Mouse (Mus musculus) heart, embryonic 12.5 days (tissue): ENCODE data around the gene Slc16a2. TPM values are rescaled to one million over a fixed set of nuclear protein-coding genes. Genes with fewer than 3 reads are reported as not detected.
"Not testable (repeated sequence)": the region's sequence is repeated elsewhere in the genome, so short reads cannot be mapped to it uniquely, and the experiment has no call there.

Source experiments
- ATAC-seq: fragments of 200-750 bp; cut with Nextera tagmentation; 2 replicates; pipeline ENCODE4 v1.8.0; 2017; ENCODE audit warnings: moderate TSS enrichment, moderate library complexity; ENCODE audit not compliant: insufficient number of reproducible peaks, low FRiP score
- H3K27ac ChIP-seq: fragments of 300-500 bp; sonication (generic); 2 replicates; pipeline ENCODE4 v1.5.1; 2016; ENCODE audit warnings: mild to moderate bottlenecking, moderate library complexity; ENCODE audit not compliant: poor library complexity, severe bottlenecking
- H3K27me3 ChIP-seq: fragments of 300-500 bp; sonication (generic); replicated peaks from 2 replicates; pipeline ENCODE4 v1.6.1; 2016; ENCODE audit warnings: mild to moderate bottlenecking, moderate library complexity
- H3K36me3 ChIP-seq: fragments of 300-500 bp; sonication (generic); 2 replicates; pipeline ENCODE4 v1.6.1; 2016; ENCODE audit warnings: mild to moderate bottlenecking, moderate library complexity
- H3K4me1 ChIP-seq: fragments of 300-500 bp; sonication (generic); replicated peaks from 2 replicates; pipeline ENCODE4 v1.6.1; 2016; ENCODE audit warnings: mild to moderate bottlenecking
- H3K4me2 ChIP-seq: fragments of 300-500 bp; sonication (generic); 2 replicates; pipeline ENCODE4 v1.6.1; 2016; ENCODE audit warnings: mild to moderate bottlenecking, moderate library complexity
- H3K4me3 ChIP-seq: fragments of 300-500 bp; sonication (generic); 2 replicates; pipeline ENCODE4 v1.5.1; 2016; ENCODE audit warnings: mild to moderate bottlenecking
- H3K9ac ChIP-seq: fragments of 300-500 bp; sonication (generic); 2 replicates; pipeline ENCODE4 v1.6.1; 2016; ENCODE audit warnings: mild to moderate bottlenecking, moderate library complexity
- H3K9me3 ChIP-seq: fragments of 300-500 bp; sonication (generic); replicated peaks from 2 replicates; pipeline ENCODE4 v1.6.1; 2016; ENCODE audit warnings: mild to moderate bottlenecking, moderate library complexity
- WGBS: fragments of 180-500 bp; shearing (Covaris S2); methylation state at CpG from one replicate; pipeline ENCODE4 v1.1.7; 2016; 5-methylcytosine and 5-hydroxymethylcytosine counted together
- polyA plus RNA-seq: library from polyadenylated mRNA; unstranded; fragments of >200 nt; fragmentation: Nextera tagmentation; extraction: Ambion mirVana; gene quantifications from 2 replicates; pipeline ENCODE4 v1.2.1, GENCODE M21; 2016

The Slc16a2 gene
- polyA plus RNA-seq, 1 experiment from 2014 or later: 13.7 TPM

GRCm38 (mm10) chrX:103695165-103695996, 126.4 kb downstream of the Slc16a2 start:
- H3K4me1 ChIP-seq: peaks cover 12% of the 10 kb centered on the region; the same call in 1 of the 2 replicates
- no peaks in the 10 kb centered on the region for H3K9me3 ChIP-seq
- peak overlapping the region; percentile 53 for H3K4me3 ChIP-seq
- H3K9ac ChIP-seq: peak overlapping the region; percentile 52
- peak overlapping the region; percentile 83 for H3K4me2 ChIP-seq
- no peaks in the 10 kb centered on the region for H3K36me3 ChIP-seq
- 0% methylated on average over 38 of the region's 41 CpGs for WGBS
- H3K27me3 ChIP-seq: peaks cover 85% of the 10 kb centered on the region
- peak overlapping the region; percentile 80 for H3K27ac ChIP-seq
- ATAC-seq: peak; percentile 81

- no peak overlapping the region for H3K27ac ChIP-seq
- peak overlapping the region; percentile 53 for H3K4me3 ChIP-seq
- H3K36me3 ChIP-seq: no peaks in the 10 kb centered on the region
- H3K9ac ChIP-seq: peak overlapping the region; percentile 52
- H3K4me1 ChIP-seq: peaks cover 12% of the 10 kb centered on the region; the same call in 1 of the 2 replicates
- ATAC-seq: peak; percentile 40
- no peaks in the 10 kb centered on the region for H3K9me3 ChIP-seq
- 5% methylated on average over 17 of the region's 17 CpGs for WGBS
- H3K4me2 ChIP-seq: peak overlapping the region; percentile 83
- H3K27me3 ChIP-seq: peaks cover 82% of the 10 kb centered on the region
These were observed 127.0 kb downstream of the Slc16a2 start for GRCm38 (mm10) chrX:103694787-103695164.

DNA sequence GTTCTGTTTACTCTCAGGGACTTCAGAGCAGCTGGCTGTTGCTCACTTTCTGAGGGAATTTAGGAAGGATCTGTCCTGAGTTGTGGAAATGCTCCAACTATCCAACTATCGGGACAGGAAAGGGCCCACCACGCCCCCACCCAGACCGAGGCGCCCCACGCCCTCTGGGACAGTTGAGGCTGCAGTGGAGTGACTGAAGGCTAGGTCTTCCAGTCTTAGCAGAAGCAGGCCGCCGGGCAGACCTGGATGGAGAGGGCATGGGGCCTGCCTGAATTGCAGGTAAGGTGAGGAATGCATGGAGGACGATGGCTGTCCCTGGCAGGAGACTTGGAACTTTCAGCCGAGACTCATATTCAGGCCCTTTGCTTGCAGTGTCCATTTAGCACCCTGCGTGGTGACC, 127.4 kb downstream of the Slc16a2 start:
- no peak for ATAC-seq
- no peak overlapping the region for H3K9ac ChIP-seq
- WGBS: 28% methylated on average over 10 of the region's 10 CpGs

DNA sequence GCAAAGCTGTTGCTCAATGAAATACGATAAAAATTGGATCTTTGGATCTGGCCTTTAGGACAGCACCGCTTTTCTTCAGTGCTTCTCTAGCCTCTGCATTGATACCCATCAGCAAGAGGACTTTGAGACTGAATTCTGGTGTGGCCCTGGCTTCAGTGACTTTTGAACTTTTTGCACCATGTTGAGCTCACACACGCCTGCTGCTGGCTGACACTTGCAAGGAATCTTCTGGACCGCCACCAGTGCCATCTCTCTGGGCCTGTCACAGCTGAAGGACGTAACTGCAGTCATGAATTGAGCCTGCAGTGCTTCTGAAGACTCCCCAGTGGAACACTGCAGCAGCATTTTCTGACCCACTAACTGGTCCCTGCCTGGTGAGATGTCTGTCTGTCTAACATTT, 128.9 kb downstream of the Slc16a2 start:
- H3K4me1 ChIP-seq: peaks cover 12% of the 10 kb centered on the region; the same call in 1 of the 2 replicates
- no peak for ATAC-seq
- no peaks in the 10 kb centered on the region for H3K36me3 ChIP-seq

More for the DNA sequence above, 127.4 kb downstream of the Slc16a2 start:
- H3K4me3 ChIP-seq: peak overlapping the region; percentile 53
- H3K9me3 ChIP-seq: no peaks in the 10 kb centered on the region
- no peak overlapping the region for H3K27ac ChIP-seq
- H3K4me2 ChIP-seq: peak overlapping the region; percentile 83
- H3K27me3 ChIP-seq: peaks cover 80% of the 10 kb centered on the region
- H3K36me3 ChIP-seq: no peaks in the 10 kb centered on the region
- peaks cover 12% of the 10 kb centered on the region; the same call in 1 of the 2 replicates for H3K4me1 ChIP-seq

GRCm38 (mm10) chrX:103688551-103688950, 133.2 kb downstream of the Slc16a2 start:
- H3K9me3 ChIP-seq: no peaks in the 10 kb centered on the region
- no peak overlapping the region for H3K4me2 ChIP-seq
- WGBS: 79% methylated on average over 2 of the region's 2 CpGs
- ATAC-seq: no peak
- no peaks in the 10 kb centered on the region for H3K4me1 ChIP-seq
- H3K4me3 ChIP-seq: no peak overlapping the region
- peaks cover 83% of the 10 kb centered on the region for H3K27me3 ChIP-seq
- no peak overlapping the region for H3K27ac ChIP-seq
- no peak overlapping the region for H3K9ac ChIP-seq
- H3K36me3 ChIP-seq: no peaks in the 10 kb centered on the region

More for the DNA sequence above, 128.9 kb downstream of the Slc16a2 start:
- 78% methylated on average over 5 of the region's 5 CpGs for WGBS
- H3K9ac ChIP-seq: no peak overlapping the region
- H3K4me3 ChIP-seq: no peak overlapping the region
- H3K9me3 ChIP-seq: no peaks in the 10 kb centered on the region
- H3K4me2 ChIP-seq: no peak overlapping the region
- peaks cover 79% of the 10 kb centered on the region for H3K27me3 ChIP-seq
- H3K27ac ChIP-seq: no peak overlapping the region

- no peak overlapping the region for H3K4me2 ChIP-seq
- no peak overlapping the region for H3K9ac ChIP-seq
- no peak for ATAC-seq
- H3K9me3 ChIP-seq: no peaks in the 10 kb centered on the region
- no peaks in the 10 kb centered on the region for H3K4me1 ChIP-seq
- H3K4me3 ChIP-seq: no peak overlapping the region
- H3K27ac ChIP-seq: no peak overlapping the region
- 23% methylated on average over 2 of the region's 2 CpGs for WGBS
- H3K36me3 ChIP-seq: no peaks in the 10 kb centered on the region
- peaks cover 21% of the 10 kb centered on the region for H3K27me3 ChIP-seq
These were observed 147.1 kb downstream of the Slc16a2 start for GRCm38 (mm10) chrX:103674674-103675073.

DNA sequence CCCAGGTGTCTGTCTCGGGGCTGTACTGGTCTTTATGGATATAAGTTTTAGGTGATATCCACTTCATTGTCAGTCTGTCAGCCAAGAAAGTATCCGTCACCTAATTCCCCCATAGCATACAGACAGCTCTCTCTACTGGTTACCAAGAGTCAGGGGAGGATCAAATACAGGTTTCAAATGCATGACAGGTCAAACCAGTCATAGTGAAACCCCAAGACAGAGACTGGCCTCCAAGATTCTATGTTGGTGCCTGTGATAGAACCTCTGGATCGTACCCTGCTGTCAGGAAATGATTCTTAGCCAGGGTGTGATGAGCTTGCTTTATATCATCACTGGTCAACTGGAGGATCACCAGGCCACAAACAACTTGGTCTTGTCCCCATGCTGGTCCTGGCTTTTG, 148.0 kb downstream of the Slc16a2 start:
- 73% methylated on average over 3 of the region's 3 CpGs for WGBS
- ATAC-seq: no peak
- H3K9ac ChIP-seq: no peak overlapping the region
- H3K4me2 ChIP-seq: no peak overlapping the region
- peaks cover 14% of the 10 kb centered on the region; the same call in 1 of the 2 replicates for H3K27me3 ChIP-seq
- no peaks in the 10 kb centered on the region for H3K36me3 ChIP-seq
- no peaks in the 10 kb centered on the region for H3K9me3 ChIP-seq
- H3K4me1 ChIP-seq: no peaks in the 10 kb centered on the region
- H3K27ac ChIP-seq: no peak overlapping the region
- H3K4me3 ChIP-seq: no peak overlapping the region

DNA sequence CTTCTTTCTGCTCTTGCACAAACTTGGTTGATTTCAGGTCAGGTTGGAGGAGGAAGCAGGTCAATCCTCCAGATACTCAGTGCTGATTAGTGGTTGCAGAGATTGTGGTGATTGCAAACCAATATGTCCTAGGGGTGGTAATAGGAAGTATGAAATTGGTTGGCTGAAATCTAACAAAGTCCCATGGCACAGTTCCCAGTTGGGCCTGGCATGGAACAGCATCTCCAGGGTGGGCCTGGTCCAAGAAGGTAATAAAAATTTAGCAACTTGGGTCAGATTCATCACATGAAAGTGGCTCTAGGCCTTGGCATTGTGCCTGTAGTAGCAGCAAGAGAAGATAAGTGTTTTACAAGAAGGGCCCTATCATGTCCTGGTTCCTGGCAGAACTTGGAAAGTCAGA, 151.5 kb downstream of the Slc16a2 start:
- H3K27me3 ChIP-seq: peaks cover 15% of the 10 kb centered on the region; the same call in 1 of the 2 replicates
- no peak overlapping the region for H3K27ac ChIP-seq
- H3K36me3 ChIP-seq: no peaks in the 10 kb centered on the region
- no peak for ATAC-seq
- H3K4me2 ChIP-seq: no peak overlapping the region
- no peak overlapping the region for H3K4me3 ChIP-seq
- H3K9ac ChIP-seq: no peak overlapping the region
- H3K9me3 ChIP-seq: no peaks in the 10 kb centered on the region
- no peaks in the 10 kb centered on the region for H3K4me1 ChIP-seq

DNA sequence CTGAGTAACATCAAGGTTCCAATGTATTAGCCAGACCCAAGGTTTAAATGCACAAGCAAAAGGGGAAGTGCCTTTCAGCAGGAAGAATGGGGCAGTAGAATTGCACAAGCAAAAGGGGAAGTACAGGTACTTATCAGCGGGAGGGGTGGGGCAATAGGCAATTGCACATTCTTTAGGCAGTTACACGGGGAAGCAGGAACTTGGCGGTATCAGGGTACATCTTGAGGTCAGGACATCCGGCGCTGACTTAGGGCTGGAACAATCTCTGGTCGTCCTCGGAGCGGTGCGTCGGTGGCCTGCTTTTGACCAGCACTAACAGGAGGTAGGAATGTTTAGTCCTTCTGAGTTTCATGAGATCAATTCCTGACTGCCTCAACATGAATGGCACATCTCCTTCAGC, 157.3 kb downstream of the Slc16a2 start:
- 67% methylated on average over 10 of the region's 10 CpGs for WGBS
- not testable (repeated sequence) for ATAC-seq, H3K27ac ChIP-seq, H3K4me2 ChIP-seq, H3K9ac ChIP-seq, H3K4me3 ChIP-seq, H3K4me1 ChIP-seq, H3K36me3 ChIP-seq, H3K9me3 ChIP-seq
- peaks cover 26% of the 10 kb centered on the region for H3K27me3 ChIP-seq

GRCm38 (mm10) chrX:103658985-103659384, 162.8 kb downstream of the Slc16a2 start:
- Histone ChIP-seq H3K9ac (no peak overlapping the region), H3K9me3 (no peaks in the 10 kb centered on the region; the same call in 1 of the 2 replicates), H3K27me3 (peaks cover 34% of the 10 kb centered on the region), H3K4me3 (no peak overlapping the region), H3K4me2 (no peak overlapping the region), H3K36me3 (no peaks in the 10 kb centered on the region), H3K4me1 (no peaks in the 10 kb centered on the region), H3K27ac (no peak overlapping the region)
- no peak for ATAC-seq
- 60% methylated on average over 4 of the region's 4 CpGs for WGBS

- Histone ChIP-seq H3K4me3 (no peak overlapping the region), H3K9me3 (no peaks in the 10 kb centered on the region), H3K4me2 (no peak overlapping the region), H3K4me1 (no peaks in the 10 kb centered on the region), H3K27ac (no peak overlapping the region), H3K9ac (no peak overlapping the region), H3K36me3 (no peaks in the 10 kb centered on the region), H3K27me3 (peaks cover 15% of the 10 kb centered on the region; the same call in 1 of the 2 replicates)
- 30% methylated on average over 2 of the region's 2 CpGs for WGBS
- no peak for ATAC-seq
These were observed 168.8 kb downstream of the Slc16a2 start for GRCm38 (mm10) chrX:103653021-103653420.
